Mouse (Mus musculus) midbrain, embryonic 11.5 days (tissue): ENCODE measurements at regions not wholly inside any gene's neighbourhood (a gene's known extent, or its start where the extent isn't known, plus 50 kb on each side); places are given as distances from the start of the nearest gene placed in this dataset.

Source experiments
- ATAC-seq: fragments of 200-750 bp; cut with Nextera tagmentation; 2 replicates; pipeline ENCODE4 v1.8.0; 2017; ENCODE audit warnings: moderate TSS enrichment, moderate library complexity; ENCODE audit not compliant: low FRiP score
- DNase-seq: peaks from one replicate; pipeline ENCODE4 v3.0.0; 2015; ENCODE audit warnings: low spot score; ENCODE audit errors: missing footprints
- H3K27ac ChIP-seq: fragments of 300-500 bp; sonication (generic); 2 replicates; pipeline ENCODE4 v1.5.1; 2014; ENCODE audit warnings: low read depth, low read length
- H3K27me3 ChIP-seq: fragments of 300-500 bp; sonication (generic); 2 replicates; pipeline ENCODE4 v1.6.1; 2014; ENCODE audit warnings: mild to moderate bottlenecking, low read length, moderate library complexity, mixed read lengths; ENCODE audit not compliant: control insufficient read depth, insufficient read depth
- H3K36me3 ChIP-seq: fragments of 300-500 bp; sonication (generic); 2 replicates; pipeline ENCODE4 v1.6.1; 2014; ENCODE audit warnings: mild to moderate bottlenecking, low read length, moderate library complexity, mixed read lengths; ENCODE audit not compliant: control insufficient read depth, insufficient read depth
- H3K4me1 ChIP-seq: fragments of 300-500 bp; sonication (generic); 2 replicates; pipeline ENCODE4 v1.6.1; 2014; ENCODE audit warnings: low read length; ENCODE audit not compliant: control insufficient read depth, insufficient read depth
- H3K4me2 ChIP-seq: fragments of 300-500 bp; sonication (generic); 2 replicates; pipeline ENCODE4 v1.6.1; 2014; ENCODE audit warnings: mild to moderate bottlenecking, moderate library complexity
- H3K4me3 ChIP-seq: fragments of 300-500 bp; sonication (generic); 2 replicates; pipeline ENCODE4 v1.5.1; 2014; ENCODE audit warnings: low read depth, low read length
- H3K9ac ChIP-seq: fragments of 300-500 bp; sonication (generic); 2 replicates; pipeline ENCODE4 v1.6.1; 2014; ENCODE audit warnings: low read length
- H3K9me3 ChIP-seq: fragments of 300-500 bp; sonication (generic); 2 replicates; pipeline ENCODE4 v1.6.1; 2016; ENCODE audit warnings: low read length; ENCODE audit not compliant: control insufficient read depth
- WGBS: fragments of 180-500 bp; shearing (Covaris S2); extraction: QIAGEN DNeasy Blood & Tissue Kit; methylation state at CpG from one replicate; pipeline ENCODE4 v1.1.7; 2014; 5-methylcytosine and 5-hydroxymethylcytosine counted together

DNA sequence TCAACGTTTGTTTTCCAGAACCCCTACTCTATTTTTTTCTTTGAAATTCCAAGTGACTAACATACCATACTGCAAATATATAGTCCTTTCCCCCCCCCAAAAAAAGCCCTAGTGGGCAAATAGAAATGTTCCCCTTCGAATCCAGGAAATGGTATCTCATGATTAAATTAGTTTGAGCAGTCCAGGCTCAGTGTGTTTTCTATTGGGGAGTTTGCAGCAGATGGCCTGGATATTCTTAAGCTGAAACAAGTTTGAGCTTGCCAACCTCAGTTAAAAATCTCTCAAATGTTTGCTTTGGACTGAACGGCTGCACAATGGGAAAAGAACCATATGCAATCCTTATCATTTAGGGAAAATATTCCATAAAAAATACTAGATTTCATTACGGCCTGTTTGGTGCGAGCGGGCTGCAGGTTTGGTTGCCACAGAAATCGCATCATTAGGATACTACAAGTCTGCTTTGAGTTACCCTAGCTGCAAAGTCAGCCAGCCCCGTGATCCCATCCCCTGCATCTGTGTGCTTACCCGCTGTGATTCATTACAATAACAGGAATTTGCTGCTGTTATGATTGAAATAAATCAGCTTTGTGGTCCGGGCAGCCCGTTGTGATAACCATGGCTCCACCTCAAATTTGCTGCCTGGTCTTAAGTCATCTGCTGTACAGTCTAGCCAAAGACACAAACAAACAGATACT, 227.2 kb upstream of the Zfp637 start:
- DNase-seq (no peak), ATAC-seq (no peak)
- 69% methylated on average over 11 of the region's 11 CpGs for WGBS
- Histone ChIP-seq H3K4me2 (no peak overlapping the region), H3K36me3 (no peaks in the 10 kb centered on the region), H3K4me1 (no peaks in the 10 kb centered on the region), H3K27me3 (no peaks in the 10 kb centered on the region), H3K9ac (no peak overlapping the region), H3K9me3 (no peaks in the 10 kb centered on the region), H3K27ac (no peak overlapping the region), H3K4me3 (no peak overlapping the region)

DNA sequence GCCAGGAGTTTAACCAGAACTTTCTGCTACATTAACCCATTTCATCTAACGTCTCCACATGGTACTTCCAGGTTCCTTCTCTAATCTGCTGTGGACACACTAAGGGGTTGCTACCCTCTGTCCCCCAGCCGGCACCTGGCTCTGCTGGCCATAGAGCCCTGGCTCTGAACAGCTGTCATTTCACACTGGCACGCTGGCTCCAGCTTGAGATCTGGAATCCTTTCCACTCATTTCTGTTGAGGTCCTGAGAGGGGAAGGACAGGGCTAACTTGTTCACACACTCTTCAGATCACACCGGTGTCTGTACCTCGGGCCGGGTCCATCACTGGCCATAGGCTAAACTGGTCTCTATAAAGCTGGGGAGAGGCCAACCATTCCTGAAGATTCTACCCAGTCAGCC, 226.6 kb upstream of the Zfp637 start:
- no peaks in the 10 kb centered on the region for H3K27me3 ChIP-seq
- 85% methylated on average over 6 of the region's 6 CpGs for WGBS
- ATAC-seq = no peak
- no peaks in the 10 kb centered on the region for H3K4me1 ChIP-seq
- H3K4me2 ChIP-seq = no peak overlapping the region
- no peak for DNase-seq
- no peaks in the 10 kb centered on the region for H3K9me3 ChIP-seq
- H3K9ac ChIP-seq = no peak overlapping the region
- H3K4me3 ChIP-seq = no peak overlapping the region
- H3K27ac ChIP-seq = no peak overlapping the region
- H3K36me3 ChIP-seq = no peaks in the 10 kb centered on the region

DNA sequence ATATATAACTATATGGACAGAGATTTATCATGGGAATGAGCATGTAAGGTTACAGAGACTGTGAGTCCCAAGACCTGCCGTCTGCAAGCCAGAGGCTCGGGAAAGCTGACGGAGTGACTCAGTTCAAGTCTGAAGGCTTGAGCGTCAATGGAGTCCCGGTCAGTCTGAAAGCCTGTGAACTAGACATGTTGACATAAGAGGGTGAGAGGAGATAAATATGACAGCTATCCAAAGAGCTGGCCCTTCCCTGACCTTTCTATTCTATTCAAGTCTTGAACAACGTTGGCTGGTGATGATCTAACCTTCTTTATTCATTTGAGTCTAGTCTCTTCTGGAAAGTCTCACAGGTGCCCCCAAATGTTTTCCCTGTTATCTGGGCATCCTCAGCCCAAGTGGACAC, 223.8 kb upstream of the Zfp637 start:
- ATAC-seq (no peak), DNase-seq (no peak)
- Histone ChIP-seq H3K4me3 (no peak overlapping the region), H3K4me1 (no peaks in the 10 kb centered on the region), H3K9ac (no peak overlapping the region), H3K27me3 (no peaks in the 10 kb centered on the region), H3K27ac (no peak overlapping the region), H3K4me2 (no peak overlapping the region), H3K9me3 (no peaks in the 10 kb centered on the region), H3K36me3 (no peaks in the 10 kb centered on the region)
- 83% methylated on average over 6 of the region's 6 CpGs for WGBS

DNA sequence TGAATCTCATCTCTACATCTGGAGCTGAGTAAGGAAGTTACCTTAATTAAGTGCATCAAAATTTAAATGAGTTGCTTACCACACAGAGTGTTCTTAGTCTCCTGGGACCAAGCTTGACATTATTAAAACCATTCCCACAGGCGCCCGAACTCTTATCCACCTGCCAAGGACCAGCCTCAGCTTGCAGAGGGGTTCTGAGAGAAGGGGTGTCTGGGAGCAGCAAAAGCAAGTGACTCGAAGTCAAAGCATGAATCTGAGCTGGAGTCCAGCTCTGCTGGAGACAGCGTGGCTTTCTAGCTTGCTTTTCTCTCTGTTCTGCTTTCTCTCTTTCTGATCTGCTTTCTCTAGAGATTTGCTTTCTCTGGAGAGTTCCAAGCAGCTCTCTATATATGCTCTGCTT, 223.0 kb upstream of the Zfp637 start:
- Histone ChIP-seq H3K9ac (no peak overlapping the region), H3K27ac (no peak overlapping the region), H3K4me3 (no peak overlapping the region), H3K27me3 (no peaks in the 10 kb centered on the region), H3K9me3 (no peaks in the 10 kb centered on the region), H3K4me1 (no peaks in the 10 kb centered on the region), H3K36me3 (no peaks in the 10 kb centered on the region), H3K4me2 (no peak overlapping the region)
- no peak for DNase-seq
- 80% methylated on average over 4 of the region's 4 CpGs for WGBS
- no peak for ATAC-seq

DNA sequence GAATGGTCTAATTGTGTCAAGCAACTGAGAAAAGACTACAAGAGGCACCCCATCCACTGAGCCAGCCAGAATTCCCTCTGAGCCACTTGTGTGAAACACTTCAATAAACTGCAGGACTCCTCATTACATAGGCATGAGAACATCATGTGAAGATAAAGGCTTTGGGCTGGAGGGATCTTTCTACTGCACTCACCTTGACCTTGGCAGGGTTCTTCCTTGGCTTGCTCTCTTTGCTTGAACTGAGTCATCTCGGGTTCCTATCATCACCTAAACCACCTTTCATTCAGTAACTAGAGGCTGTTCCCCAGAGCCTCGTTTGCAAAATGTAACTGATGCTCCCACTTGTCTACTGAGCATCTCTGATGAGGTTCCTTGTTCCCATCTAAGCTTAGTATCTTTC, 221.4 kb upstream of the Zfp637 start:
- Histone ChIP-seq H3K9me3 (no peaks in the 10 kb centered on the region), H3K36me3 (no peaks in the 10 kb centered on the region), H3K4me3 (no peak overlapping the region), H3K4me1 (no peaks in the 10 kb centered on the region), H3K27me3 (no peaks in the 10 kb centered on the region), H3K27ac (no peak overlapping the region), H3K4me2 (no peak overlapping the region), H3K9ac (no peak overlapping the region)
- 68% methylated on average over 2 of the region's 2 CpGs for WGBS
- no peak for ATAC-seq
- no peak for DNase-seq

DNA sequence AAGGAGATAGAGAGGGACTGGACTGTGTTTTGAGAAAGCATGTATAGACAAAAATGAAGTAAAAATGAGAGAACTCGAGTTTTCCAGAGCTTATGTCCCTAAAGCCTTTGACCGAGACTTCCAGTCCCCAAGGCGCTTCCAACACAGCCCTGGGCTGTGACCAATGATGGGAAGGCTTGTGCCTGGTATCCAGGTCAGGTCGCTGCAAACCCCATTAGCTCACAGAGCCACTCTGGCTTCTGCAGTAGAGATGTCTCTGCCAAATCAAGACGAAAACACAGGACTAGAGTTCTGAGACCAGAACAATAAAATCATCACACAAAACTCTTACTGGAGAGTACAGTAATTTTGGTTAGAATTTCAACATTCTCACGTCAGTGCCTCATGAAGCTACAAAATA, 218.5 kb upstream of the Zfp637 start:
- Histone ChIP-seq H3K27me3 (no peaks in the 10 kb centered on the region), H3K4me1 (peaks cover 4% of the 10 kb centered on the region), H3K9ac (no peak overlapping the region), H3K4me2 (no peak overlapping the region), H3K4me3 (no peak overlapping the region), H3K27ac (no peak overlapping the region), H3K9me3 (no peaks in the 10 kb centered on the region), H3K36me3 (no peaks in the 10 kb centered on the region)
- no peak for ATAC-seq
- no peak for DNase-seq
- WGBS = 83% methylated on average over 6 of the region's 6 CpGs

DNA sequence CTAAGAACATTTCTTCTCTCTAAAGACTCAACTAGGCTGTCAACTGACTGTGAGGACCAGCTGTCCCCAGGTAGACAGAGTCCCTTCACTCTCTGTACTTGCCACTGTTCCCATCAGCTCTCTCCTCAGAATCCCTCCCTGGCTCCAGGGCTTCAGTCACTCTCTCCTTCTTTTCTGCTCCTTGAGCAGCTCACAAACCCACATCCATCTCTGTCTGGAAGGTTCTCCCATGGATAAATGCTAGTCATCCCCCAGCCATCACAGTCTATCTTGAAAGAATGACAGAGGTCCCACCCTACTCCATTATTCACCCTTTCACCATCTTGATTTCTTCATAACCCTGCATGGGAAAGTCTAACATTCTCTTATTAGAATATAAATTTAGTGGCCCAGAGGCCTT, 218.0 kb upstream of the Zfp637 start:
- DNase-seq (no peak), ATAC-seq (no peak)
- no peaks in the 10 kb centered on the region for H3K36me3 ChIP-seq
- H3K27me3 ChIP-seq = no peaks in the 10 kb centered on the region
- no peak overlapping the region for H3K4me2 ChIP-seq
- H3K9ac ChIP-seq = no peak overlapping the region
- H3K9me3 ChIP-seq = no peaks in the 10 kb centered on the region
- H3K27ac ChIP-seq = no peak overlapping the region
- H3K4me1 ChIP-seq = peaks cover 4% of the 10 kb centered on the region
- no peak overlapping the region for H3K4me3 ChIP-seq

DNA sequence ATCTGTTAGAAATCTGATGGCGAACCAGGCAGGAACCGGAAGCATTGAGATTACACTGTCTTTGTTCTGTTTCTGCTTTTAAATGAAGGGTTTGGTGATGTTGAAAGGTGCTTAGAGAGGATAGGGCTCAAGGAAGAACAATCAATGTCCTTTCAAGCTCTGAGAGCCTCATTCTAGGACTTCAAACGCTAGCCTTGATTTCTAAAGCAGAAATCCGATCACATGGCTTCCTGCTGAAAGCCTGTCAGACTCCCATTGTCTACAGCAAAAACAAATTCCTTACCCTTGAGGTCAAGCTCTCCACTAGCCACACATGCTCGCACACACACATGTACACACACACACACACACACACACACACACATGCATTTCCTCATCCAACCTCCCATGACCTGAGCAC, 215.3 kb upstream of the Zfp637 start:
- Histone ChIP-seq H3K36me3 (no peaks in the 10 kb centered on the region), H3K4me2 (no peak overlapping the region), H3K4me1 (peaks cover 4% of the 10 kb centered on the region), H3K9me3 (no peaks in the 10 kb centered on the region), H3K4me3 (no peak overlapping the region), H3K9ac (no peak overlapping the region), H3K27me3 (no peaks in the 10 kb centered on the region), H3K27ac (no peak overlapping the region)
- no peak for DNase-seq
- no peak for ATAC-seq
- WGBS = 9% methylated on average over 5 of the region's 5 CpGs

DNA sequence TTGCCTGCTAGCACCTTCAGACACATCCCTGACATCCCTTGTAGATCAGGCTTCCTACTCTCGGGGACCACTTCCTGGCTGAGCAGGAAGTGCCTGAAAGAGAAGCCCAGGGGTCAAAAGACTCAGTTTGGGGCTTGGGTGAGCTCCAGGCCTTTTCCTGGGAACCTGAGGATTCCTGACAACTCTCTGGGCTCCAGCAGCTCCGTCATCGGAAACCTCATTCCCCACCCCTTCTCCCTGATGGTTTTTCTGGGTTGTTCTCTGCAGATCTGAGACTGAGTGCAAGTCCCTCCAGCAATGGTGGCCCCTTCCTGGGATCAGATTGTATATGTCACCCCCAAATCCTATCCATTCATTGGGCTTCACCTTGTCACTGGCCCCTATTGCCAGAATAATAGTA, 213.5 kb upstream of the Zfp637 start:
- H3K36me3 ChIP-seq = no peaks in the 10 kb centered on the region
- no peaks in the 10 kb centered on the region for H3K27me3 ChIP-seq
- DNase-seq = no peak
- H3K9ac ChIP-seq = no peak overlapping the region
- WGBS = 85% methylated on average over 3 of the region's 3 CpGs
- H3K9me3 ChIP-seq = no peaks in the 10 kb centered on the region
- H3K4me3 ChIP-seq = no peak overlapping the region
- no peak overlapping the region for H3K27ac ChIP-seq
- no peak overlapping the region for H3K4me2 ChIP-seq
- no peak for ATAC-seq
- H3K4me1 ChIP-seq = peaks cover 4% of the 10 kb centered on the region

DNA sequence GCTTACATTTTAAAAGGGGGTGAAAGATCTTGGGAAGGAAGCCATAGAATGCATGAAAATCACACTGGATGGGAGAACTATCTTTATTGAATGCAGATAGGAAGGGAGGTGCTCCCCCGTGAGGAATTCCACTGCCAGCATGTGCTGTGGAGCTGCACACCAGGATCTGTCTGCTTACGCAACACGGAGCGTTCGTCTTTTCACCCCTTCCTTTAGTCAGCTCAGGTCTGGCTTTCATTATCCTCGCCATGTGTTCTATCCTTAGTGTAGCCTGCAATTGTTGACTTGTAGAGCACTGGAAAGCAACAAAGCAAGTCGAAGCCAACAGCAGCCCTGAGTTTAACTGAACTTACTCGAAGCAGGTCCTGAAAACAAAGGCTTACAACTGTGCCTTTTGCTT, 194.4 kb upstream of the Zfp637 start:
- no peaks in the 10 kb centered on the region for H3K9me3 ChIP-seq
- no peak overlapping the region for H3K4me2 ChIP-seq
- H3K9ac ChIP-seq = no peak overlapping the region
- no peaks in the 10 kb centered on the region for H3K27me3 ChIP-seq
- WGBS = 83% methylated on average over 8 of the region's 8 CpGs
- no peaks in the 10 kb centered on the region for H3K36me3 ChIP-seq
- H3K4me3 ChIP-seq = no peak overlapping the region
- DNase-seq (no peak), ATAC-seq (no peak)
- no peak overlapping the region for H3K27ac ChIP-seq
- H3K4me1 ChIP-seq = no peaks in the 10 kb centered on the region
